Mouse (Mus musculus) lung, embryonic 14.5 days (tissue): ENCODE results near the gene Jarid2. TPM values are rescaled to one million over a fixed set of nuclear protein-coding genes. Genes with fewer than 3 reads are reported as not detected.
"Not testable (repeated sequence)": the region's sequence is repeated elsewhere in the genome, so short reads cannot be mapped to it uniquely, and the experiment has no call there.

Experiments used
- ATAC-seq: fragments of 200-750 bp; cut with Nextera tagmentation; 2 replicates; pipeline ENCODE4 v1.8.0; 2017; ENCODE audit warnings: mild to moderate bottlenecking, moderate TSS enrichment, moderate library complexity; ENCODE audit not compliant: insufficient read depth
- DNase-seq: peaks from one replicate; pipeline ENCODE4 v3.0.0-alpha.2; 2015
- H3K27ac ChIP-seq: fragments of 300-500 bp; sonication (generic); 2 replicates; pipeline ENCODE4 v1.5.1; 2014; ENCODE audit warnings: low read depth, mild to moderate bottlenecking, moderate library complexity
- H3K27me3 ChIP-seq: fragments of 300-500 bp; sonication (generic); 2 replicates; pipeline ENCODE4 v1.6.1; 2014; ENCODE audit warnings: low read length, control low read depth; ENCODE audit not compliant: insufficient read depth
- H3K36me3 ChIP-seq: fragments of 300-500 bp; sonication (generic); 2 replicates; pipeline ENCODE4 v1.6.1; 2014; ENCODE audit warnings: control low read depth; ENCODE audit not compliant: insufficient read depth
- H3K4me1 ChIP-seq: fragments of 300-500 bp; sonication (generic); 2 replicates; pipeline ENCODE4 v1.6.1; 2014; ENCODE audit warnings: antibody characterized with exemption, control low read depth; ENCODE audit not compliant: insufficient read depth
- H3K4me2 ChIP-seq: fragments of 300-500 bp; sonication (generic); 2 replicates; pipeline ENCODE4 v1.6.1; 2014; ENCODE audit warnings: mild to moderate bottlenecking
- H3K4me3 ChIP-seq: fragments of 300-500 bp; sonication (generic); 2 replicates; pipeline ENCODE4 v1.5.1; 2014; ENCODE audit warnings: low read depth, low read length
- H3K9ac ChIP-seq: fragments of 300-500 bp; sonication (generic); 2 replicates; pipeline ENCODE4 v1.6.1; 2014
- H3K9me3 ChIP-seq: fragments of 300-500 bp; sonication (generic); 2 replicates; pipeline ENCODE4 v1.6.1; 2016; ENCODE audit warnings: low read depth, low read length, control low read depth
- CTCF ChIP-seq: IDR thresholded peaks from 2 replicates; pipeline ENCODE4 v1.5.1; 2016; ENCODE audit warnings: antibody characterized with exemption, low read depth
- WGBS: fragments of 180-500 bp; shearing (Covaris S2); extraction: QIAGEN DNeasy Blood & Tissue Kit; methylation state at CpG from one replicate; pipeline ENCODE4 v1.1.7; 2014; 5-methylcytosine and 5-hydroxymethylcytosine counted together
- polyA plus RNA-seq: library from polyadenylated mRNA; unstranded; fragments of >200 nt; fragmentation: Nextera tagmentation; extraction: Ambion mirVana; gene quantifications from 2 replicates; pipeline ENCODE4 v1.2.1, GENCODE M21; 2014

Jarid2 gene
- polyA plus RNA-seq, 1 experiment from 2014 or later, result 18.4 TPM

DNA sequence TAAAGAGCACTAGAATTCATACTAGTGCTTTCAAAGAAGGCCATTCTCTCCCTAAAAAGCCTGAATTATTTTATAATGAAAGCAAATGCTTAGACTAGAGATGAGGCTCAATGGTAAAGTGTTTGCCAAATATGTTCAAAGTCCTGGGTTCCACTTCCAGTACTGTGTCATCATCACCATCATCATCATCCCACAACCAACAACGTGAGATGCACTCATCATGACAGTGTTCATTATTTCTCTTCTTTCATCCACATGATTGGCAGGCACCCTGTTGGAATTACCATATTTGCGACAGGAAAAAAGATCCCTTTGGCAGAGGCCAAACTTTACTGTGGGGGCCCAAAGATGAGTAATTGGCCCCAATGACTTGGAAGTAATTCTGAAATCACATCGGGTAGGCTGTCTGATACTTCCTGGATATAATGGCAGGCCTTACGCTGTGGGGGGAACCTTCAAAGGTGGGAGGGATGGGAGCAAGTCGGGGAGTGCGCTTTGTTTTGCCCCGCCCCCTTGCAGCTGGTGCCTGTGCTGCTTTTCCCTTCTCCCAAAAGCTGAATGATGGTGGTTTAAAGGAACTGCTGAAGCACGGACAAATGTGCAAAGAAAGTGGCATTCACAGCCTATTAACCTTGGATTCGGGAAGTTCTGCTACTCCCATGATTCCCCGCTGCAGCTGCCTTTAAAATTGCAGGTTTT, 13.9 kb upstream of the Jarid2 start:
- 47% methylated on average over 10 of the region's 10 CpGs for WGBS
- no peak overlapping the region for H3K4me3 ChIP-seq
- no peak overlapping the region for H3K27ac ChIP-seq
- H3K9ac ChIP-seq, result no peak overlapping the region
- TF ChIP-seq CTCF, result no peak
- ATAC-seq (no peak), DNase-seq (no peak)
- H3K27me3 ChIP-seq, result no peaks in the 10 kb centered on the region
- H3K36me3 ChIP-seq, result no peaks in the 10 kb centered on the region
- no peak overlapping the region for H3K4me2 ChIP-seq
- no peaks in the 10 kb centered on the region for H3K9me3 ChIP-seq
- H3K4me1 ChIP-seq, result no peaks in the 10 kb centered on the region

DNA sequence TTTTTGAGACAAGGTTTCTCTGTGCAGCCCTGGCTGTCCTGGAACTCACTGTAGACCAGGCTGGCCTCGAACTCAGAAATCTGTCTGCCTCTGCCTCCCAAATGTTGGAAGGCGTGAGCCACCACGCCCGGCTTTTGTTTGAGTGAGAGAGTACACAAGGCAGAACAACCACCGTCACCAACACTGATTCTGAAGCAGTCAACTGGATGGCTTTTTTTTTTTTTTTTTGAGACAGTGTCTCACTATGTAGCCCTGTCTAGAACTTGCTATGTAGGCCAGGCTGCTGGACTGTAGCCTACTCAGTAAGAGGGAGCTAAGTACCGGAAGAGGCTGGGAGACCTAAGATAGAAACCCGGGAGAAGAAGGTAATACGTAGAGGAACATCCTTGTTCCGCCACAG, 11.4 kb upstream of the Jarid2 start:
- 91% methylated on average over 9 of the region's 9 CpGs for WGBS
- ATAC-seq, result no peak
- Histone ChIP-seq H3K27ac (no peak overlapping the region), H3K9ac (no peak overlapping the region), H3K36me3 (no peaks in the 10 kb centered on the region), H3K4me3 (no peak overlapping the region), H3K27me3 (no peaks in the 10 kb centered on the region), H3K4me2 (no peak overlapping the region), H3K9me3 (no peaks in the 10 kb centered on the region), H3K4me1 (no peaks in the 10 kb centered on the region)
- no peak for TF ChIP-seq CTCF
- no peak for DNase-seq

DNA sequence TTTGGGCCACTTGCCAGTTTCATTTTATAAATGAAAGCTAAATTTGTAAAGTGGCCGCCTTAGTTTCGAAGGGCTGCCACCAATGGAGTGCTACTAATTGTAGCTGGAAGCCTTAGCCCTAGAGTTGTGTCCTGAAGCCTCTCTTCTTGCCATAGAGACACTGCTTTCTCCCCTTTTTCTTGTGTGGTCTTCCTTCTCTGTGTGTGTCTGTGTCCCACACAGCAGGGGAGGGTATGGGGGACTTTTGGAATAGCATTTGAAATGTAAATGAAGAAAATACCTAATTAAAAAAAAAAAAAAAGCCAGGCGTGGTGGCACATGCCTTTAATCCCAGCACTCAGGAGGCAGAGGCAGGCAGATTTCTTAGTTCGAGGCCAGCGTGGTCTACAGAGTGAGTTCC, 10.8 kb upstream of the Jarid2 start:
- H3K4me3 ChIP-seq, DNase-seq, ATAC-seq, H3K27ac ChIP-seq, H3K4me2 ChIP-seq, H3K36me3 ChIP-seq, H3K9ac ChIP-seq, H3K4me1 ChIP-seq, H3K9me3 ChIP-seq, H3K27me3 ChIP-seq: not testable (repeated sequence)
- 92% methylated on average over 5 of the region's 5 CpGs for WGBS

GRCm38 (mm10) chr13:44720094-44720493, 9.2 kb upstream of the Jarid2 start:
- ATAC-seq, result no peak
- Histone ChIP-seq H3K27ac (no peak overlapping the region), H3K4me2 (no peak overlapping the region), H3K9ac (no peak overlapping the region), H3K4me3 (no peak overlapping the region), H3K4me1 (no peaks in the 10 kb centered on the region), H3K9me3 (no peaks in the 10 kb centered on the region), H3K27me3 (no peaks in the 10 kb centered on the region), H3K36me3 (no peaks in the 10 kb centered on the region)
- TF ChIP-seq CTCF, result no peak
- WGBS, result 58% methylated on average over 1 of the region's 1 CpGs
- DNase-seq, result no peak

- H3K27ac ChIP-seq, result no peak overlapping the region
- no peaks in the 10 kb centered on the region for H3K27me3 ChIP-seq
- DNase-seq (no peak), ATAC-seq (no peak)
- H3K4me2 ChIP-seq, result no peak overlapping the region
- H3K4me3 ChIP-seq, result no peak overlapping the region
- whole genome bisulfite sequencing, result 75% methylated on average over 5 of the region's 5 CpGs
- H3K9ac ChIP-seq, result no peak overlapping the region
- no peak for TF ChIP-seq CTCF
- H3K36me3 ChIP-seq, result no peaks in the 10 kb centered on the region
- H3K4me1 ChIP-seq, result no peaks in the 10 kb centered on the region
- no peaks in the 10 kb centered on the region for H3K9me3 ChIP-seq
These were observed 7.3 kb upstream of the Jarid2 start for GRCm38 (mm10) chr13:44721891-44722547.

- H3K9ac ChIP-seq, H3K27ac ChIP-seq, DNase-seq, H3K4me3 ChIP-seq, H3K9me3 ChIP-seq, ATAC-seq, H3K27me3 ChIP-seq, H3K4me2 ChIP-seq, H3K36me3 ChIP-seq, H3K4me1 ChIP-seq: not testable (repeated sequence)
- WGBS, result 81% methylated on average over 9 of the region's 9 CpGs
These were observed 5.8 kb upstream of the Jarid2 start for GRCm38 (mm10) chr13:44723522-44723921.

DNA sequence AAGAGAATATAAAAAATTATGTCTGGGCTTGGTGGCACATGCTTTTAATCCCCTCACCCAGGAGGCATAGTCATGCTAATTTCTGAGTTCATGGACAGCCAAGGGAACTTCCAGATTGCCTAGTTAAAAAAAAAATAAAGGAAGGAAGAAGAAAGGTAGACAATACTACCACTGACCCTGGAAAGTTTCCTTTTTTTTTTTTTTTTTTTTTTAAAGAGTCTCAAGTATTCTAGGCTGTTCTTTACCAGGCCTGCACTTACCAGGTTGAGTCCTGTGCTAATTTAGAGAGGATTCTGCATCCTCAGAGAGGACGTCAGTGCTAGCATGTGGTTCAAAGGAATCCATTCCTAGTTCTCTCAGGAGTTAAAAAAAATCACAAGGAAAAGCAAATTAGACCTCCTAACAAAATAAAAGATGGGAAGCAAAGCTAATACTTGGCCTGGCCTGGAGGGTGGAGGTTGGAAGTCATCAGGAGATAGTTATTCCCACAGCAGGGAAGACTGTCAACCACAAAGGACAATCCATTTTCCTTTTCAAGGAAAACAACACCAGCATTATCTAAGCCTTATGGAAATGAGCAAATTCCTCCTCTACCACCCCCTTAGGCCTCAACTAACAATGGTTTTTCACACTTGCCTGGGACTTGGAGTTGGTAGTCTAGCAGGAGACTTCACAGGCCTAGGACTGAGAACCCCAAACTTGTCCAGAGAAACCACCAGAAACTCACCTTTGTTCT, 961 bp upstream of the Jarid2 start:
- H3K36me3 ChIP-seq, result no peaks in the 10 kb centered on the region
- no peak overlapping the region for H3K9ac ChIP-seq
- 62% methylated on average over 1 of the region's 1 CpGs for WGBS
- H3K27me3 ChIP-seq, result no peaks in the 10 kb centered on the region
- no peak for TF ChIP-seq CTCF
- ATAC-seq (no peak), DNase-seq (no peak)
- H3K27ac ChIP-seq, result no peak overlapping the region
- H3K4me3 ChIP-seq, result no peak overlapping the region
- H3K4me1 ChIP-seq, result no peaks in the 10 kb centered on the region
- H3K9me3 ChIP-seq, result no peaks in the 10 kb centered on the region
- H3K4me2 ChIP-seq, result no peak overlapping the region
